Mouse (Mus musculus): ENCODE data around the gene Cd69. TPM values are rescaled to one million over a fixed set of nuclear protein-coding genes. Genes with fewer than 3 reads are reported as not detected.

Cd69 gene
- polyA plus RNA-seq, 1 experiment from 2014 or later = not detected

DNA sequence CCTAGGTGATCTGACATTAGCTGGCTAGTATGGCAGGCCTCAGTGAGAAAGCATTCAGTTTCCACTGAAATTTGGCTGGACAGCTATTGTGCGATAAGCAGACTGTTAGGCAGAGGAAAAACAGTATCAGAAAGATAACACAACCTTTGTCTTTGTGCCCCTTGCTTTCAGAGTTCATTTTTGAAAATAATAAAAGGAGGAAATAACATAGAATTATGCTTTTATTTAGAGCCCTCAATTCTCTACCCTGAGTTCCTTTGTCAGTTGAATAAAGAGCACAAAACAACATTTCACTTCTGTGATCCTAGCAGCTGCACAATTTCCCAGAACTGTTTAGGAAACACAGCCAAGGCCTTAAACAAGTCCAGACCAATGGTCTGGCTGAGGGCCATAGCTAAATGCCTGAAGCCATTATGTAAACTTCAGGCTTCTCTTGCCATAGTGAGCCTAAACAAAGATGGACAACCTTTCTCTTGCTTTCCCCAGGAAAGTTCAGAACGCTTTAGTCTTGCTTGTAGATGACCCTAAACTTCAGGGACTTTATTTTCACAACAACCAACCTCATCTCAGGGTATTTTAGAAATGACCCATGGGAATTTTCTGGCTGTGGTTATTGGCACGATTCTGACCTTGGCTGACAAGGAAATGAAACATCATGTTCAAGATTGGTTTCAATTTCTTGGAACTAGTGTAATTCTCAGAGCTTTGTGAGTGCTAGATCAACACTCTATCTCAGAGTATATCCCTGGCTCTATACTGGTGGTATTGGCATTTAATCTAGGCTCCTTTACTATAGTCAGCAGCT, 45.3 kb downstream of the Cd69 start:
- WGBS = 50% methylated on average over 3 of the region's 3 CpGs
- Histone ChIP-seq H3K4me1 (ENCODE audit: insufficient read depth, low read length) (peaks cover 20% of the 10 kb centered on the region), H3K27me3 (ENCODE audit: insufficient read depth, low read length) (no peaks in the 10 kb centered on the region), H3K4me3 (ENCODE audit: low read length) (no peak overlapping the region), H3K4me2 (replicated peaks; ENCODE audit: low read depth, low read length) (no peak overlapping the region), H3K36me3 (ENCODE audit: insufficient read depth, low read length) (no peaks in the 10 kb centered on the region), H3K9me3 (ENCODE audit: low read length) (no peaks in the 10 kb centered on the region), H3K9ac (replicated peaks; ENCODE audit: low read length) (no peak overlapping the region), H3K27ac (ENCODE audit: low read length) (peak overlapping the region; percentile 95)
- ATAC-seq (ENCODE audit: low FRiP score, low TSS enrichment) = peak; percentile 88

DNA sequence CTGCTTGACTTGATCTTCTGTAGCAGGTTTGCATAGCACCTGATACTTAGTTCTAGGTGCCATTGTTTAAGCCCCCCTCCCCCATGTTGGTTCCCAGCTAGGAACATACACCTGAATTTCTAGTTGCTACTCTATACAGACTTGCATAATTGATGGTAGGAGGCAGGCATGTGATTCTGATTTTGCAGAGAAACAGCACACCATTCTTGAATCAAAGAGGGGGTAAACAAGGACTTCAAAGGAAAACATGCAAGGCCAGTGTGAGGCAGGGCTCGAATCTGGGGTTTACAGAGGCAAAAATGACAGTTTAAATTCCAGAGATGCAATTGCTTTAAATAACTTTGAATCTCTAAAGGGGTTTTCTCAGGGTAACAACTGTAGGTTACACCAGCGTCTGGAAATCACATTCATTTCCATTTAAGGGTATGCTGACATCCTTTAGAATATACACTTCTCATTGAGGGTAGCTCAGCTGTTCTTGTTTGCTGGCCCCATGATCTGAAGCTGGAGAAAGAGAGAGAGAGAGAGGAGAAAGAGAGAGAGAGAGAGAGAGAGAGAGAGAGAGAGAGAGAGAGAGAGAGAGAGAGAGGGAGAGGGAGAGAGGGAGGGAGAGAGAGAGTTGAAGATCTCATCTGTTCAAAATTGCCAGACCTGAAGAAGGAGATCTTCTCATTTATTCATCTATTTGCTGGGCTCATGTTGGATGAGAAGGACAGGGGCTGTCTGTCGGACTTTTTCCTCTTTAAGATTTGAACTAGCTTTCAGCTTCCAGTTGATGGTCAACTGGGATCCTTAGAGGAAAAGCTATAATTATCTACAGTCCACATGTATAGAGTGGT, 46.1 kb downstream of the Cd69 start:
- Histone ChIP-seq H3K27ac (ENCODE audit: low read length) (peak overlapping the region; percentile 95), H3K36me3 (ENCODE audit: insufficient read depth, low read length) (no peaks in the 10 kb centered on the region), H3K4me1 (ENCODE audit: insufficient read depth, low read length) (peaks cover 23% of the 10 kb centered on the region), H3K9ac (replicated peaks; ENCODE audit: low read length) (no peak overlapping the region), H3K27me3 (ENCODE audit: insufficient read depth, low read length) (no peaks in the 10 kb centered on the region), H3K9me3 (ENCODE audit: low read length) (no peaks in the 10 kb centered on the region), H3K4me2 (replicated peaks; ENCODE audit: low read depth, low read length) (no peak overlapping the region), H3K4me3 (ENCODE audit: low read length) (no peak overlapping the region)
- ATAC-seq (ENCODE audit: low FRiP score, low TSS enrichment) = no peak
- 46% methylated on average over 3 of the region's 3 CpGs for WGBS

DNA sequence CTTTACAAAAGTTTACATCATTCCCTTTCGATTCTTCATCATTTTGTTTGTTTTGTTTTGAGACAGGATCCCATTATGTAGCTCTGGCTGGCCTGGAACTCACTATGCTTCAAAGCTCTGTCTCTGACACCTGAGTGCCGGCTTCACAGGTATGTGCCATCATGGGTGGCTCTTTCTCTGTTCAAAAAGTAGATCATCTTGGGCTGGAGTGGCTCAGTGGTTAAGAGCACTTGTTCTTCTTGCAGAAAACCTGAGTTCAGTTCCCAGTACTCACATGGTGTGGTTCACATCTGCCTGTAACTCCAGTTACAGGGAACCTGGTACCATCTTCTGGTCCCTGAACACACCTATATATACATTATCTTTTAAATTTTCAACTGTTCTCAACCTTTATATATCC, 50.2 kb downstream of the Cd69 start:
- H3K9ac ChIP-seq (replicated peaks; ENCODE audit: low read length) = no peak overlapping the region
- no peaks in the 10 kb centered on the region for H3K9me3 ChIP-seq (ENCODE audit: low read length)
- H3K36me3 ChIP-seq (ENCODE audit: insufficient read depth, low read length) = no peaks in the 10 kb centered on the region
- WGBS = 89% methylated on average over 2 of the region's 2 CpGs
- H3K27ac ChIP-seq (ENCODE audit: low read length) = no peak overlapping the region
- no peaks in the 10 kb centered on the region for H3K27me3 ChIP-seq (ENCODE audit: insufficient read depth, low read length)
- H3K4me3 ChIP-seq (ENCODE audit: low read length) = no peak overlapping the region
- no peak for ATAC-seq (ENCODE audit: low FRiP score, low TSS enrichment)
- H3K4me2 ChIP-seq (replicated peaks; ENCODE audit: low read depth, low read length) = no peak overlapping the region
- peaks cover 15% of the 10 kb centered on the region for H3K4me1 ChIP-seq (ENCODE audit: insufficient read depth, low read length)

DNA sequence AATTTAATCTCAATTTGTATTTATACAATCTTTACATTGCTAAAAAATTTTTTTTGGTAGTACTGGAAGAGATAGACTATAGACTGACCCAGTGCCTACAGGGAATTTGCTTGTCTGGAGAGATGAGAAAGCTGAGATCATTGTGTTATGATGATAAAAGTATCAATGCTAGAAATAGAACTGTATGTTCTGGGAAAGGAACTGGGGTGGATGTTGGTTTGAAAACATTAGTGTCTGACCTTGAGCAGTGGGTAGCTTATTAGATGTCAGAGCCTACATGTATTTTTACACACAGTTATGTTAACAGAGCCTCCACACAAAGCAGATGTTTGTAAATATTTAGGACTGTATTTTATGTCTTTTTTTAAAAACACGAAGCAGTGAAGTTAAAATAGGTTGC, 51.1 kb downstream of the Cd69 start:
- no peaks in the 10 kb centered on the region for H3K9me3 ChIP-seq (ENCODE audit: low read length)
- no peak for ATAC-seq (ENCODE audit: low FRiP score, low TSS enrichment)
- no peaks in the 10 kb centered on the region for H3K36me3 ChIP-seq (ENCODE audit: insufficient read depth, low read length)
- H3K9ac ChIP-seq (replicated peaks; ENCODE audit: low read length) = no peak overlapping the region
- H3K4me1 ChIP-seq (ENCODE audit: insufficient read depth, low read length) = peaks cover 8% of the 10 kb centered on the region
- H3K4me2 ChIP-seq (replicated peaks; ENCODE audit: low read depth, low read length) = no peak overlapping the region
- H3K27ac ChIP-seq (ENCODE audit: low read length) = no peak overlapping the region
- no peak overlapping the region for H3K4me3 ChIP-seq (ENCODE audit: low read length)
- no peaks in the 10 kb centered on the region for H3K27me3 ChIP-seq (ENCODE audit: insufficient read depth, low read length)
- 67% methylated on average over 1 of the region's 1 CpGs for WGBS

DNA sequence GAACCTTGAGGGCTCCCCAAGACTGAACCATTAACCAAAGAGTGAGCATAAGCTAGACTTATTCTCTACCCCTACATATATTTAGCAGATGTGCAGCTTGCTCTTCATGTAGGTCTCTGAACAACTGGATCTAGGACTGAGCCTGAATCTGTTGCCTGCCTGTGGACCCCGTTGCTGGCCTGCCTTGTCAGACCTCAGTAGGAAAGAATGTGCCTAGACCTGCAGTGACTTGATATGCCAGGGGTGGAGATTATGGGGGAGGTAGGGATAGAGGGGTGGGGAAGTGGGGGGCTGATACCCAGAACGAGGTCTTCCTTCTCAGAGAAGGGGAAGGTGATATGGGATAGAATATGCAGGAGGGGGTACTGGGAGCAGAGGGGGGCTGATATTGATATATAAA, 51.6 kb downstream of the Cd69 start:
- no peak overlapping the region for H3K4me3 ChIP-seq (ENCODE audit: low read length)
- H3K27ac ChIP-seq (ENCODE audit: low read length) = no peak overlapping the region
- H3K4me2 ChIP-seq (replicated peaks; ENCODE audit: low read depth, low read length) = no peak overlapping the region
- no peak overlapping the region for H3K9ac ChIP-seq (replicated peaks; ENCODE audit: low read length)
- H3K4me1 ChIP-seq (ENCODE audit: insufficient read depth, low read length) = 0 out of 2 replicates have a peak, but pooled peaks cover 3% of the 10 kb centered on the region
- no peak for ATAC-seq (ENCODE audit: low FRiP score, low TSS enrichment)
- no peaks in the 10 kb centered on the region for H3K36me3 ChIP-seq (ENCODE audit: insufficient read depth, low read length)
- no peaks in the 10 kb centered on the region for H3K9me3 ChIP-seq (ENCODE audit: low read length)
- no peaks in the 10 kb centered on the region for H3K27me3 ChIP-seq (ENCODE audit: insufficient read depth, low read length)
- 68% methylated on average over 2 of the region's 2 CpGs for WGBS

DNA sequence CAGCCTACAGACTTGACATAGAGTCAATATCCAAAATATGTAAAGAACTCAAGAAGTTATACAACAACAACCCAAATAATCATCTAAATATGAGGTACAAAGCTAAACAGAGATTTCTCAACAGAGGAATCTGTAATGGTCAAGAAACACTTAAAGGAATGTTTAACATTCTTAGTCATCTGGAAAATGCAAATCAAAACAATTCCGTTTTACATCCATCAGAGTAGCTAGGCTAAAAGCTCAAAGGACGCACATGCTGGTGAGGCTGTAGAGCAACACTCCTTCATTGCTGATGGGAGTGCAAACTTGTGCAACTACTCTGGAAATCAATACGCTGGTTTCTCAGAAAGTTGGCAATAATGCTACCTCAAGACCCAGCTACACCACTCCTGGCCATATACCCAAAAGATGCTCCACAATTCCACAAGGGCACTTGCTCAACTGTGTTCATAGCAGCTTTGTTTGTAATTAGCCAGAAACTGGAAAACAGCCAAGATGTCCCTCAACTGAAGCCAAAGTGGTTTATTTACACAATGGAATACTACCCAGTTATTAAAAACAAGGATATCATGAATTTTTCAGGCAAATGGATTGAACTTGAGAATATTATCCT, 52.9 kb downstream of the Cd69 start:
- ATAC-seq (ENCODE audit: low FRiP score, low TSS enrichment) = no peak
- H3K27ac ChIP-seq (ENCODE audit: low read length) = no peak overlapping the region
- no peaks in the 10 kb centered on the region for H3K27me3 ChIP-seq (ENCODE audit: insufficient read depth, low read length)
- no peaks in the 10 kb centered on the region for H3K36me3 ChIP-seq (ENCODE audit: insufficient read depth, low read length)
- no peak overlapping the region for H3K4me2 ChIP-seq (replicated peaks; ENCODE audit: low read depth, low read length)
- no peak overlapping the region for H3K4me3 ChIP-seq (ENCODE audit: low read length)
- no peaks in the 10 kb centered on the region for H3K9me3 ChIP-seq (ENCODE audit: low read length)
- 0 out of 2 replicates have a peak, but pooled peaks cover 3% of the 10 kb centered on the region for H3K4me1 ChIP-seq (ENCODE audit: insufficient read depth, low read length)
- no peak overlapping the region for H3K9ac ChIP-seq (replicated peaks; ENCODE audit: low read length)
- WGBS = 68% methylated on average over 3 of the region's 3 CpGs

DNA sequence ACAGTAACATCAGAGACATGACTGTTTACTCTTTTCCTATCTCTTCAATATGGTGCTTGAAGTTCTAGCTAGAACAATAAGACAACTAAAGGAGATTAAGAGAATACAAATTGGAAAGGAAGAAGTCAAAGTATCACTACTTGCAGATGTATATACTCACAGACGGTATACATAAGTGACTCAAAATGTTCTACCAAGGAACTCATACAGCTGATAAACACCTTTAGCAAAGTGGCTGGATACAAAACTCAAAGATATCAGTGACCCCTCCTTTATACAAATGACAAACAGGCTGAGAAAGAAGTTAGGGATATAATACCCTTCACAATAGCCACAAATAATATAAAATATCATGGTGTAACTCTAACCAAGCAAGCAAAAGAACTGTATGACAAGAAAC, 54.2 kb downstream of the Cd69 start:
- no peaks in the 10 kb centered on the region for H3K36me3 ChIP-seq (ENCODE audit: insufficient read depth, low read length)
- H3K27ac ChIP-seq (ENCODE audit: low read length) = no peak overlapping the region
- H3K9me3 ChIP-seq (ENCODE audit: low read length) = no peaks in the 10 kb centered on the region
- H3K9ac ChIP-seq (replicated peaks; ENCODE audit: low read length) = no peak overlapping the region
- H3K4me1 ChIP-seq (ENCODE audit: insufficient read depth, low read length) = peaks cover 5% of the 10 kb centered on the region; the same call in 1 of the 2 replicates
- no peaks in the 10 kb centered on the region for H3K27me3 ChIP-seq (ENCODE audit: insufficient read depth, low read length)
- ATAC-seq (ENCODE audit: low FRiP score, low TSS enrichment) = no peak
- H3K4me3 ChIP-seq (ENCODE audit: low read length) = no peak overlapping the region
- 97% methylated on average over 1 of the region's 1 CpGs for WGBS
- no peak overlapping the region for H3K4me2 ChIP-seq (replicated peaks; ENCODE audit: low read depth, low read length)

DNA sequence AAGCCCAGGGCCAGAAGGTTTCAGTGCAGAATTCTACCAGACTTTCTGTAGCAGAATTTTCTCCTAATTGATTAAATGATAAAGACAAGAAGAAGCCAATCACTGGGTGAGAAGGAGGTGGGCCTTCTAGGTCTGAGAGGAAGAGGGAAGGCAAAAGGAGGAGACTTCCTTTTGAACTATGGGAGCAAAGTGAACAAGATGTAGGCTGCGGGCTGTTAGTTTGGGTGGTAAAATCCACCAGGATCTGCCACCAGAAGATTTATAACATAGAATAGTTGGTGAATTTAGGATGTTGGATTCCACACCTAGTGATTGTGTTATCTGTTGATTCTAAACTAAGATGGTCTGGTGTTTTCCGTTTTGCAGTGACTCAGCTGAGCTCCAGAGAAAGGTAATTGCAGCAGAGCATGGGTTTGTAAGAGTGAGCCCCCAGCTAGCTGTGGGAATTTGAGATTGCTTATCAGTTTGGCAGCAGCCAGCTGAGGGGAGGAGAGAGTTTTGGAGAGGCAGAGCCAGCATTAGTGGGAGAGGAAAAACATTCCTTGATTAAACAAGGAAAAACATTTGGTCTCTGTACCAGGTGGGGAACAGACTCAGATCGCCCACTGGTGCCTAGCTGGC, 55.2 kb downstream of the Cd69 start:
- no peaks in the 10 kb centered on the region for H3K9me3 ChIP-seq (ENCODE audit: low read length)
- no peak overlapping the region for H3K9ac ChIP-seq (replicated peaks; ENCODE audit: low read length)
- no peak for ATAC-seq (ENCODE audit: low FRiP score, low TSS enrichment)
- H3K4me3 ChIP-seq (ENCODE audit: low read length) = no peak overlapping the region
- WGBS = 72% methylated on average over 3 of the region's 3 CpGs
- H3K27me3 ChIP-seq (ENCODE audit: insufficient read depth, low read length) = no peaks in the 10 kb centered on the region
- peak overlapping the region; percentile 53 for H3K27ac ChIP-seq (ENCODE audit: low read length)
- no peaks in the 10 kb centered on the region for H3K36me3 ChIP-seq (ENCODE audit: insufficient read depth, low read length)
- no peak overlapping the region for H3K4me2 ChIP-seq (replicated peaks; ENCODE audit: low read depth, low read length)
- peaks cover 11% of the 10 kb centered on the region; the same call in 1 of the 2 replicates for H3K4me1 ChIP-seq (ENCODE audit: insufficient read depth, low read length)

DNA sequence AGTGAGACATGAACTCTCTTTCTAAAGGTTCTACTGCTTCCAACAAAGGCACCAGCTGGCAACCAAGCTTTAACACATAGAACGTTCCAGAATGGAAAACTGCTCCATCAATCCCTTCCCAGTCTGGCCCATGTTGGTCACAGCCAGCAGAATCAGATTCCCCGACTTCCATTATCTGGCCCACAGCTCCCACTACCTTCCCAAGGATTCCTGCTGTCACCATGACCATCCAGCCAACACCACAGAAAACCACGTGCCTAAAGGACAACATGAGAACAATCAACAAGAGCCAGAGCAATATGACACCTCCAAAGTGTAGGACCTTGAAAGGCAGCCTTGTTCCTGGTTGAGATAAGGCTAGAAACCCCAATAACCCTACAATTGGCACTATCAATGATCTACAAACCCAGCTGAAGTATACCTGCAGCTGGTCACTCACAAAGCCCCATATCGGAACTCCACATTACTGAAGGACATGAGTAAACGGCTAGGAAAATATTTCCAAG, 57.0 kb downstream of the Cd69 start:
- Histone ChIP-seq H3K4me1 (ENCODE audit: insufficient read depth, low read length) (peaks cover 16% of the 10 kb centered on the region; the same call in 1 of the 2 replicates), H3K27me3 (ENCODE audit: insufficient read depth, low read length) (no peaks in the 10 kb centered on the region), H3K4me3 (ENCODE audit: low read length) (no peak overlapping the region), H3K36me3 (ENCODE audit: insufficient read depth, low read length) (no peaks in the 10 kb centered on the region), H3K4me2 (replicated peaks; ENCODE audit: low read depth, low read length) (no peak overlapping the region), H3K27ac (ENCODE audit: low read length) (no peak overlapping the region), H3K9ac (replicated peaks; ENCODE audit: low read length) (no peak overlapping the region), H3K9me3 (ENCODE audit: low read length) (no peaks in the 10 kb centered on the region)
- no peak for ATAC-seq (ENCODE audit: low FRiP score, low TSS enrichment)
- WGBS = 77% methylated on average over 5 of the region's 5 CpGs

All from kidney, embryonic 16.5 days (tissue).